Mouse (Mus musculus) cerebellum, adult (tissue): ENCODE data around the gene Slc6a12.
"Not testable (repeated sequence)": the region's sequence is repeated elsewhere in the genome, so short reads cannot be mapped to it uniquely, and the experiment has no call there.

Experiments
- ATAC-seq: cut with Nextera tagmentation; 2 replicates; pipeline ENCODE4 v1.9.2; 2017; ENCODE audit warnings: mild to moderate bottlenecking, moderate library complexity, mixed read lengths; ENCODE audit not compliant: insufficient number of reproducible peaks, low FRiP score, low TSS enrichment

The Slc6a12 gene

GRCm38 (mm10) chr6:121338519-121338896 is 4.4 kb upstream of the Slc6a12 start:
- ATAC-seq, result no peak

- no peak for ATAC-seq
Measured at GRCm38 (mm10) chr6:121341650-121342049, 1.2 kb upstream of the Slc6a12 start.

- no peak for ATAC-seq
Measured at GRCm38 (mm10) chr6:121343771-121344123, 871 bp downstream of the Slc6a12 start.

- ATAC-seq, result no peak
Measured at GRCm38 (mm10) chr6:121344329-121344728, 1.5 kb downstream of the Slc6a12 start.

- no peak for ATAC-seq
Measured at GRCm38 (mm10) chr6:121346428-121346827, 3.6 kb downstream of the Slc6a12 start.

GRCm38 (mm10) chr6:121352276-121352675 is 9.4 kb downstream of the Slc6a12 start:
- ATAC-seq, result no peak

- no peak for ATAC-seq
Measured at GRCm38 (mm10) chr6:121356041-121356440, 13.2 kb downstream of the Slc6a12 start.

GRCm38 (mm10) chr6:121357232-121357631 is 14.4 kb downstream of the Slc6a12 start:
- ATAC-seq, result no peak

GRCm38 (mm10) chr6:121363061-121363460 is 20.2 kb downstream of the Slc6a12 start:
- no peak for ATAC-seq

GRCm38 (mm10) chr6:121363956-121364355 is 21.1 kb downstream of the Slc6a12 start:
- ATAC-seq, result no peak

- not testable (repeated sequence) for ATAC-seq
Measured at GRCm38 (mm10) chr6:121366537-121366936, 23.7 kb downstream of the Slc6a12 start.

- no peak for ATAC-seq
Measured at GRCm38 (mm10) chr6:121367099-121367498, 24.2 kb downstream of the Slc6a12 start.

GRCm38 (mm10) chr6:121371197-121371980 is 28.5 kb downstream of the Slc6a12 start:
- ATAC-seq, result no peak

- no peak for ATAC-seq
Measured at GRCm38 (mm10) chr6:121376159-121376558, 33.3 kb downstream of the Slc6a12 start.

GRCm38 (mm10) chr6:121378256-121378655 is 35.4 kb downstream of the Slc6a12 start:
- no peak for ATAC-seq

GRCm38 (mm10) chr6:121380576-121380975 is 37.7 kb downstream of the Slc6a12 start:
- no peak for ATAC-seq

GRCm38 (mm10) chr6:121382071-121382470 is 39.2 kb downstream of the Slc6a12 start:
- no peak for ATAC-seq

GRCm38 (mm10) chr6:121385397-121385796 is 42.5 kb downstream of the Slc6a12 start:
- no peak for ATAC-seq

GRCm38 (mm10) chr6:121392610-121393252 is 49.9 kb downstream of the Slc6a12 start:
- peak; percentile 34; the same call in 1 of the 2 replicates for ATAC-seq

GRCm38 (mm10) chr6:121401140-121401539 is 58.3 kb downstream of the Slc6a12 start:
- ATAC-seq, result no peak

GRCm38 (mm10) chr6:121401826-121402660 is 59.2 kb downstream of the Slc6a12 start:
- no peak for ATAC-seq
